ENCODE assay signal across 16 mouse cellular contexts in the genomic region with DNA sequence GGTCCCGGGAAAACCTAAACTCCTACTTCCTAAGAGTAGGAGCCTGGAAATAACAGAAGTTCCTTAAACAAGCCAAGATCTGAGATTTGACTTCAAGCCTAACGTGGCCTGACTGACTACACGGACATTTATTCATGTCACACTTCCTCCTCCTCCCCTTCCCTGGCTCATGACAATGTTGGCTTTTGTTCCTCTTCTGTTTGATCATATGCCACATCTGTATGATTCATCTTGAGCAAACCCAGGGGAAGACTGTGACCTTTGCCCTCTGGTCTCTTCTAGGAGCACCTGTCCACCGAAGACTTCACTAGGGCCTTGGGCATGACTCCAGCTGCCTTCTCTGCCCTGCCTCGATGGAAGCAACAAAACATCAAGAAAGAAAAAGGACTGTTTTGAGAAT. TPM values are rescaled to one million over a fixed set of nuclear protein-coding genes. Genes with fewer than 3 reads are reported as not detected.
DNase-seq lines count a peak whose midpoint lies in the region; ATAC-seq and TF ChIP-seq lines count a peak whose summit lies in the region.
"Had no signal": no experiment of that assay in that cellular context is flagged by ENCODE, and none has a peak within 500 bp of the region (broad histone marks: within the 10 kb centered on the region; RNA-seq: fewer than 3 reads in every experiment).

No protein-coding gene starts in this region.

- peaks cover 4% of the 10 kb centered on the region; the same call in 1 of the 2 replicates for H3K4me1 ChIP-seq in kidney, adult 2 months (ENCODE audit: control insufficient read depth, insufficient read depth, low read length)
- H3K4me1 ChIP-seq in kidney, embryonic 15.5 days, result peaks cover 5% of the 10 kb centered on the region; the same call in 1 of the 2 replicates
- peaks cover 0 to 29% of the 10 kb centered on the region in 2 experiments; a peak in 2 of 4 replicates for H3K4me1 ChIP-seq in MEL (ENCODE audit: control insufficient read depth in 1 of 2, insufficient read depth in 2 of 2, low read length in 2 of 2)
- H3K4me1 ChIP-seq: limb, embryonic 12.5 days had no signal

- no peak for TF ChIP-seq RAD21 in MEL (IDR thresholded peaks at IDR 0.05; ENCODE audit: low read depth, low read length)

- H3K27me3 ChIP-seq in kidney, adult 2 months (replicated peaks; ENCODE audit: control insufficient read depth, insufficient read depth, low read length), result no peaks in the 10 kb centered on the region
- no peaks in the 10 kb centered on the region for H3K27me3 ChIP-seq in kidney, embryonic 15.5 days
- H3K27me3 ChIP-seq in MEL (ENCODE audit: control insufficient read depth in 1 of 2, insufficient read depth in 2 of 2, low read length in 2 of 2), result no peaks in the 10 kb centered on the region
- H3K27me3 ChIP-seq: limb, embryonic 12.5 days had no signal

- no peak for TF ChIP-seq CTCF in kidney, adult 2 months (conservative IDR thresholded peaks at IDR 0.05; ENCODE audit: insufficient read depth, insufficient read length, low read depth, low read length)
- TF ChIP-seq CTCF in MEL (IDR thresholded peaks at IDR 0.05 in 2 of 3, conservative IDR thresholded peaks at IDR 0.05 in 1 of 3; ENCODE audit: control insufficient read depth in 1 of 3, insufficient read depth in 1 of 3, low read depth in 2 of 3, low read length in 3 of 3, poor library complexity in 1 of 3, severe bottlenecking in 1 of 3), result no peak

- no peak overlapping the region for H3K4me3 ChIP-seq in kidney, adult 2 months (ENCODE audit: insufficient read depth, low read depth, low read length)
- no peak overlapping the region for H3K4me3 ChIP-seq in kidney, embryonic 15.5 days (replicated peaks)
- no peak overlapping the region for H3K4me3 ChIP-seq in MEL (ENCODE audit: control insufficient read depth in 1 of 2, insufficient read depth in 1 of 2, low read depth in 2 of 2, low read length in 2 of 2)
- H3K4me3 ChIP-seq: limb, embryonic 12.5 days; megakaryocyte, embryonic 14.5 days; myocyte had no signal

- no peak overlapping the region for H3K4me2 ChIP-seq in kidney, embryonic 15.5 days
- H3K4me2 ChIP-seq: limb, embryonic 12.5 days had no signal

- 29% methylated on average over 5 of the region's 5 CpGs for WGBS in kidney, adult 2 months
- 50% methylated on average over 5 of the region's 5 CpGs for WGBS in kidney, embryonic 15.5 days
- WGBS in large intestine, adult 2 months, result 14% methylated on average over 5 of the region's 5 CpGs

- peaks cover 4% of the 10 kb centered on the region; the same call in 1 of the 2 replicates for H3K36me3 ChIP-seq in kidney, adult 2 months (ENCODE audit: control insufficient read depth, insufficient read depth, low read length)
- H3K36me3 ChIP-seq in kidney, embryonic 15.5 days, result peaks cover 64% of the 10 kb centered on the region
- H3K36me3 ChIP-seq in MEL (ENCODE audit: control insufficient read depth in 1 of 2, insufficient read depth in 2 of 2, low read length in 2 of 2), result peaks cover 4 to 32% of the 10 kb centered on the region in 2 experiments; a peak in 3 of 4 replicates

- no peaks in the 10 kb centered on the region for H3K9me3 ChIP-seq in kidney, embryonic 15.5 days (replicated peaks)
- no peaks in the 10 kb centered on the region for H3K9me3 ChIP-seq in MEL (replicated peaks; ENCODE audit: insufficient read depth, low read length)
- H3K9me3 ChIP-seq: limb, embryonic 12.5 days; megakaryocyte, embryonic 14.5 days had no signal

- no peak for TF ChIP-seq POLR2A in kidney, adult 2 months (IDR thresholded peaks at IDR 0.05; ENCODE audit: low read depth, low read length)
- no peak for TF ChIP-seq POLR2A in MEL (IDR thresholded peaks at IDR 0.05; ENCODE audit: control insufficient read depth in 1 of 2, insufficient read depth in 1 of 2, low read depth in 1 of 2, low read length in 2 of 2, poor library complexity in 1 of 2)

- TF ChIP-seq EP300 in MEL (IDR thresholded peaks at IDR 0.05; ENCODE audit: low read depth in 1 of 2, low read length in 2 of 2), result no peak

- H3K27ac ChIP-seq in kidney, adult 2 months (ENCODE audit: insufficient read depth, low read depth, low read length), result no peak overlapping the region
- no peak overlapping the region for H3K27ac ChIP-seq in kidney, embryonic 15.5 days
- H3K27ac ChIP-seq in MEL (ENCODE audit: control insufficient read depth, low read depth, low read length), result no peak overlapping the region
- H3K27ac ChIP-seq: limb, embryonic 12.5 days had no signal

- no peaks in the 10 kb centered on the region for H3K79me2 ChIP-seq in MEL (ENCODE audit: control insufficient read depth, insufficient read depth, low read length, poor library complexity)

- ATAC-seq in kidney, embryonic 15.5 days (replicated peaks; ENCODE audit: low FRiP score), result no peak
- ATAC-seq: inflammation-experienced regulatory T-cells, adult 6 months had no signal

- no peak overlapping the region for H3K9ac ChIP-seq in kidney, embryonic 15.5 days
- H3K9ac ChIP-seq in MEL (ENCODE audit: control insufficient read depth, low read depth, low read length, poor library complexity, severe bottlenecking), result no peak overlapping the region
- H3K9ac ChIP-seq: limb, embryonic 12.5 days had no signal

- peak; percentile 51 for DNase-seq in kidney, adult 2 months
- peak; percentile 55 for DNase-seq in MEL (ENCODE audit: low read depth, low spot score)
- peak; percentile 92 for DNase-seq in large intestine, adult 2 months (ENCODE audit: low read depth, low spot score)
- DNase-seq in skeletal muscle tissue, adult 2 months (ENCODE audit: low read depth, low spot score), result peak; percentile 22
- no peak for DNase-seq in adrenal gland, postnatal 4 days (ENCODE audit: low spot score in 2 of 2)
- no peak for DNase-seq in cerebellum, adult 9-10 months
- DNase-seq in right cerebral cortex, postnatal 4 days, result no peak
- DNase-seq: adrenal gland, postnatal 14 days; cerebellum, adult 11-12 months; gastrocnemius, postnatal 14 days; thymus, postnatal 14 days had no signal

TF ChIP-seq in MEL, 35 proteins besides CTCF, POLR2A, EP300 and RAD21:
- TF ChIP-seq CHD1 (IDR thresholded peaks at IDR 0.05; ENCODE audit: low read depth, low read length) (no peak), ETS1 (IDR thresholded peaks at IDR 0.05; ENCODE audit: low read depth, low read length) (0 out of 2 replicates have a peak, but pooled peaks have one; percentile 18)

RNA-seq across cellular contexts. Expression of gene Vil1, which starts 25.4 kb away (rescaled TPM):
- polyA plus RNA-seq in kidney, adult 2 months (2012; rRNA removed), result 69.8 and 75.0 TPM in 2 replicates
- 11.5 and 12.3 TPM in 2 replicates for polyA plus RNA-seq in kidney, embryonic 15.5 days (2015; fragmentation: Nextera tagmentation; extraction: Ambion mirVana)
- total RNA-seq in MEL (2012; rRNA removed), result 0.03 and 0.04 TPM in 2 replicates
- under 1 TPM in 1 of 2 experiments, not detected in 1; 0.04 TPM for polyA plus RNA-seq in MEL (2012; ENCODE audit: insufficient read depth in 1 of 2, insufficient read length in 2 of 2, low read depth in 1 of 2, low replicate concordance in 2 of 2, missing spikeins in 1 of 2)
- 464 and 1,049 TPM in 2 replicates for polyA plus RNA-seq in large intestine, adult 2 months (2012; rRNA removed)
- total RNA-seq in adrenal gland, postnatal 4 days (2021), result 1 to 10 TPM; 1.6 to 7.1 TPM

RNA-seq across cellular contexts. Expression of gene Ctdsp1, which starts 43.3 kb away (rescaled TPM):
- 185 and 187 TPM in 2 replicates for polyA plus RNA-seq in kidney, adult 2 months (2012; rRNA removed)
- 81.1 and 82.0 TPM in 2 replicates for polyA plus RNA-seq in kidney, embryonic 15.5 days (2015; fragmentation: Nextera tagmentation; extraction: Ambion mirVana)
- total RNA-seq in MEL (2012; rRNA removed), result 18.0 TPM in 2 replicates
- 10 to 100 TPM in 1 of 2 experiments, not detected in 1; 69.8 TPM for polyA plus RNA-seq in MEL (2012; ENCODE audit: insufficient read depth in 1 of 2, insufficient read length in 2 of 2, low read depth in 1 of 2, low replicate concordance in 2 of 2, missing spikeins in 1 of 2)
- polyA plus RNA-seq in large intestine, adult 2 months (2012; rRNA removed), result 114 and 132 TPM in 2 replicates
- 100 to 1,000 TPM; 156 to 162 TPM for total RNA-seq in adrenal gland, postnatal 4 days (2021)

RNA-seq across cellular contexts. Expression of gene Slc11a1, which starts 59.6 kb away (rescaled TPM):
- polyA plus RNA-seq in kidney, adult 2 months (2012; rRNA removed), result 13.4 and 15.3 TPM in 2 replicates
- 3.8 and 5.9 TPM in 2 replicates for polyA plus RNA-seq in kidney, embryonic 15.5 days (2015; fragmentation: Nextera tagmentation; extraction: Ambion mirVana)
- 0.26 TPM in 1 of 2 replicates, not detected in the other for total RNA-seq in MEL (2012; rRNA removed)
- polyA plus RNA-seq in MEL (2012; ENCODE audit: insufficient read depth in 1 of 2, insufficient read length in 2 of 2, low read depth in 1 of 2, low replicate concordance in 2 of 2, missing spikeins in 1 of 2), result under 1 TPM in 1 of 2 experiments, not detected in 1; 0.11 TPM
- polyA plus RNA-seq in large intestine, adult 2 months (2012; rRNA removed), result 16.0 and 20.0 TPM in 2 replicates
- 10 to 100 TPM; 10.2 to 13.6 TPM for total RNA-seq in adrenal gland, postnatal 4 days (2021)

Comparison
In these comparisons a context has a peak if more than half of its experiments do, and no peak if none do; other contexts are left out.
1. DNase-seq: peak in kidney, adult 2 months (single experiment), MEL (single experiment), large intestine, adult 2 months (single experiment) and skeletal muscle tissue, adult 2 months (single experiment); none in adrenal gland, postnatal 4 days (0 of 2), cerebellum, adult 9-10 months (single experiment) and right cerebral cortex, postnatal 4 days (single experiment).
2. RNA of gene Vil1, which starts 25.4 kb away (polyA plus RNA-seq): 464 to 1,049 TPM in large intestine, adult 2 months, 69.8 to 75.0 TPM in kidney, adult 2 months and 11.5 to 12.3 TPM in kidney, embryonic 15.5 days; 0.04 TPM in MEL; every median in the first group is over 10 times any median in the second.